Mouse (Mus musculus) MEL (cell line): Measurements from ENCODE around the gene Nfix.

Experiments used
- CTCF ChIP-seq, 3 experiments: IDR thresholded peaks in 2 of 3; conservative IDR thresholded peaks in 1 of 3; 2 replicates each; pipeline ENCODE4 v1.5.1; 2011 to 2012; ENCODE audit warnings: low read length in 3 of 3, low read depth in 2 of 3, mild to moderate bottlenecking in 2 of 3, improper control_type of control experiment in 1 of 3, inconsistent platforms in 1 of 3, mixed read lengths in 1 of 3, moderate library complexity in 1 of 3; ENCODE audit not compliant: control insufficient read depth in 1 of 3, insufficient read depth in 1 of 3, poor library complexity in 1 of 3, severe bottlenecking in 1 of 3
- E2F4 ChIP-seq: IDR thresholded peaks from 2 replicates; pipeline ENCODE4 v1.6.1; 2011; ENCODE audit warnings: low read depth, low read length, improper control_type of control experiment, borderline replicate concordance
- EP300 ChIP-seq, 2 experiments: IDR thresholded peaks; 2 replicates each; pipeline ENCODE4 v1.6.1; 2011; ENCODE audit warnings: improper control_type of control experiment in 2 of 2, low read length in 2 of 2, low read depth in 1 of 2, mild to moderate bottlenecking in 1 of 2
- GATA1 ChIP-seq: IDR thresholded peaks from 2 replicates; pipeline ENCODE4 v1.6.1; 2011; ENCODE audit warnings: low read depth, low read length, improper control_type of control experiment
- HCFC1 ChIP-seq: IDR thresholded peaks from 2 replicates; pipeline ENCODE4 v1.6.1; 2012; ENCODE audit warnings: low read depth, mild to moderate bottlenecking, inconsistent platforms, low read length, improper control_type of control experiment, moderate library complexity
- KAT2A ChIP-seq: conservative IDR thresholded peaks from 2 replicates; pipeline ENCODE4 v1.6.1; 2012; ENCODE audit warnings: low read depth, low read length, improper control_type of control experiment, inconsistent platforms
- POLR2A ChIP-seq, 2 experiments: IDR thresholded peaks; 2 replicates each; pipeline ENCODE4 v1.6.1; 2011 to 2012; ENCODE audit warnings: low read length in 2 of 2, mild to moderate bottlenecking in 2 of 2, control low read depth in 1 of 2, improper control_type of control experiment in 1 of 2, low read depth in 1 of 2, moderate library complexity in 1 of 2; ENCODE audit not compliant: control insufficient read depth in 1 of 2, insufficient read depth in 1 of 2, poor library complexity in 1 of 2
- ZC3H11A ChIP-seq: IDR thresholded peaks from 2 replicates; pipeline ENCODE4 v1.6.1; 2012; ENCODE audit warnings: low read depth, mild to moderate bottlenecking, inconsistent platforms, low read length, improper control_type of control experiment
- ZMIZ1 ChIP-seq: IDR thresholded peaks from 2 replicates; pipeline ENCODE4 v1.6.1; 2012; ENCODE audit warnings: low read depth, mild to moderate bottlenecking, inconsistent platforms, low read length, improper control_type of control experiment, moderate library complexity

DNA sequence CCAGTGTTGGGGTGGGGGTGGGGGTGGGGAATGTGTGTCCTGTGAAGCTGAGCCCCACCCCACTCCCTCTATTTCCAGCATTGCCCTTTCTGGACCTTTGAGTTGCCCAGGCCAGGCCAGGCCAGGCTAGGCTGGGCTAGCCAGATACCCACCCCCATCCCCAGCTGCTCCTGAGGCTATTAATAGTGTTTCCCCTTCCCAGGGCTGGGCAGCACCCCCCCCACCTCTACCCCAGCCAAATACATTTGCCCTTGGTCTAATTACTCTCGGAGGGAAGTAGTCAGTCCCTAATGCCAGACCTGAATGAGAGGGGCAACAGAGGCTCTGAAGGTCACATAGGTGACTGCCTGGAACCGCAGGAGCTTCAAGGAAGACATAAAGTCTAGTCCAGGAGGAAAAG lies 64.5 kb downstream of the Nfix start:
- TF ChIP-seq CTCF (IDR thresholded peaks at IDR 0.05 in 2 of 3, conservative IDR thresholded peaks at IDR 0.05 in 1 of 3; ENCODE audit: control insufficient read depth in 1 of 3, insufficient read depth in 1 of 3, low read depth in 2 of 3, low read length in 3 of 3, poor library complexity in 1 of 3, severe bottlenecking in 1 of 3) (no peak), ZC3H11A (no peak), GATA1 (no peak), EP300 (IDR thresholded peaks at IDR 0.05; ENCODE audit: low read depth in 1 of 2, low read length in 2 of 2) (no peak), E2F4 (no peak), ZMIZ1 (no peak), HCFC1 (no peak), KAT2A (no peak), POLR2A (IDR thresholded peaks at IDR 0.05; ENCODE audit: control insufficient read depth in 1 of 2, insufficient read depth in 1 of 2, low read depth in 1 of 2, low read length in 2 of 2, poor library complexity in 1 of 2) (no peak)
